Mouse (Mus musculus) midbrain, embryonic 14.5 days (tissue): ENCODE data around the gene Hipk4. TPM values are rescaled to one million over a fixed set of nuclear protein-coding genes. Genes with fewer than 3 reads are reported as not detected.

ENCODE experiments used
- ATAC-seq: fragments of 200-750 bp; cut with Nextera tagmentation; 2 replicates; pipeline ENCODE4 v1.8.0; 2017; ENCODE audit warnings: moderate number of reproducible peaks, moderate library complexity; ENCODE audit not compliant: low FRiP score, low TSS enrichment
- DNase-seq: peaks from one replicate; pipeline ENCODE4 v3.0.0-alpha.2; 2015
- H3K27ac ChIP-seq: fragments of 300-500 bp; sonication (generic); replicated peaks from 2 replicates; pipeline ENCODE4 v1.5.1; 2014; ENCODE audit warnings: mild to moderate bottlenecking, low read depth, low read length, moderate library complexity
- H3K27me3 ChIP-seq: fragments of 300-500 bp; sonication (generic); 2 replicates; pipeline ENCODE4 v1.6.1; 2014; ENCODE audit warnings: low read length, control low read depth, mixed read lengths; ENCODE audit not compliant: control insufficient read depth, insufficient read depth
- H3K36me3 ChIP-seq: fragments of 300-500 bp; sonication (generic); 2 replicates; pipeline ENCODE4 v1.6.1; 2014; ENCODE audit warnings: low read length, control low read depth; ENCODE audit not compliant: control insufficient read depth, insufficient read depth
- H3K4me1 ChIP-seq: fragments of 300-500 bp; sonication (generic); 2 replicates; pipeline ENCODE4 v1.6.1; 2014; ENCODE audit warnings: mild to moderate bottlenecking, antibody characterized with exemption, low read length, control low read depth; ENCODE audit not compliant: control insufficient read depth, insufficient read depth
- H3K4me2 ChIP-seq: fragments of 300-500 bp; sonication (generic); 2 replicates; pipeline ENCODE4 v1.6.1; 2014; ENCODE audit warnings: mild to moderate bottlenecking, low read length, moderate library complexity
- H3K4me3 ChIP-seq: fragments of 300-500 bp; sonication (generic); replicated peaks from 2 replicates; pipeline ENCODE4 v1.5.1; 2014; ENCODE audit warnings: low read depth, low read length
- H3K9ac ChIP-seq: fragments of 300-500 bp; sonication (generic); replicated peaks from 2 replicates; pipeline ENCODE4 v1.6.1; 2014; ENCODE audit warnings: mild to moderate bottlenecking, low read length, moderate library complexity
- H3K9me3 ChIP-seq: fragments of 300-500 bp; sonication (generic); 2 replicates; pipeline ENCODE4 v1.6.1; 2016; ENCODE audit warnings: low read length, control low read depth, mixed read lengths; ENCODE audit not compliant: control insufficient read depth
- WGBS: fragments of 180-500 bp; shearing (Covaris S2); extraction: QIAGEN DNeasy Blood & Tissue Kit; methylation state at CpG from one replicate; pipeline ENCODE4 v1.1.7; 2014; 5-methylcytosine and 5-hydroxymethylcytosine counted together
- polyA plus RNA-seq: library from polyadenylated mRNA; unstranded; fragments of >200 nt; fragmentation: Nextera tagmentation; extraction: Ambion mirVana; gene quantifications from 2 replicates; pipeline ENCODE4 v1.2.1, GENCODE M21; 2014

Gene Hipk4
- polyA plus RNA-seq, 1 experiment from 2014 or later = 0.43 TPM

DNA sequence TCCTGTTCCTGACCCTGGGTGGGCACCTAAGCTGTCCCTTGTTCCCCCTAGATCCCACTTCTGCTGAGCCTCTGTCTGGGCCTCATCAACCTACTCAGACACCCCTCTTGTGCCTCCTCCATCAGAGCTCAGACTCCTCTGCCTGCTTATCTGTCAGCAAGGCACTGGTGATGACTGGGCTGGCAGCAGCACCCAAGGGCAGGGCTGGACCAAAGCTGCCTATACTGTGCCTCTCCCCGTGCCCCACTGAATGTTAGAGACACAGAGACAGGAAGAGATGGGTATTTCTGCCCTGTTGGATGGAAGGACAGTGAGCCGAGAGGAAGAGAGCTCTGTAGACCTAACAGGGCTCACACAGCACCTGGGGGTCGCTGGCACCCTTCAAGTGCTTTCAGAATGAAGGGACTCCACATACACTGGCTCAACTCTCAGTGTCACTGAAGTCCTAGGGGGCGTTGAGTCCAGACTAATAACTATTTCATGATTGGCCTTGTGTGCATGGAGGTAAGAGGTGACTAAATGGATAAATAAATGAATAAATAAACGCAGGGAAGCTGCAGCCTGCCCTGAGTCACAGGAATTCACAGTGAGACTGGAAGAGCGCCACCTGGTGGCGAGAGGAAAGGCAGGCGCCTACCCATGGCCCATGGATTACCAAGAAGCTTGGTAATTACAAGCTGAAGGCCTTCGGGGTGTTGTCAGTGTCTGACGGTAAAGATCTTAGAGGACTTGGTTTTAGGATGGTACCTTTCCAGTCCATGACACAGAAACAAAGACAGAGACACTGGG lies 3.2 kb downstream of the Hipk4 start:
- DNase-seq = peak; percentile 95
- no peaks in the 10 kb centered on the region for H3K4me1 ChIP-seq
- H3K9ac ChIP-seq = no peak overlapping the region
- H3K9me3 ChIP-seq = no peaks in the 10 kb centered on the region
- no peak overlapping the region for H3K4me3 ChIP-seq
- ATAC-seq = peak; percentile 47; the same call in 1 of the 2 replicates
- H3K36me3 ChIP-seq = peaks cover 12% of the 10 kb centered on the region; the same call in 1 of the 2 replicates
- H3K27me3 ChIP-seq = no peaks in the 10 kb centered on the region
- 26% methylated on average over 10 of the region's 10 CpGs for WGBS
- no peak overlapping the region for H3K4me2 ChIP-seq
- H3K27ac ChIP-seq = no peak overlapping the region

DNA sequence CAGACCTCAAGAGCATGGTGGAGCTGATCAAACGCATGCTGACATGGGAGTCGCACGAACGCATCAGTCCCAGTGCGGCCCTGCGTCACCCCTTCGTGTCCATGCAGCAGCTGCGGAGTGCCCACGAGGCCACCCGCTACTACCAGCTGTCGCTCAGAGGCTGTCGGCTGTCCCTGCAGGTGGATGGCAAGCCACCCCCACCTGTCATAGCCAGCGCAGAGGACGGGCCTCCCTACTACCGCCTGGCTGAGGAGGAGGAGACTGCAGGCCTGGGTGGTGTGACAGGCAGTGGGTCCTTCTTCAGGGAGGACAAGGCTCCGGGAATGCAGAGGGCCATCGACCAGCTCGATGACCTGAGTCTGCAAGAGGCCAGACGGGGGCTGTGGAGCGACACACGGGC lies 6.0 kb downstream of the Hipk4 start:
- no peak overlapping the region for H3K4me2 ChIP-seq

DNA sequence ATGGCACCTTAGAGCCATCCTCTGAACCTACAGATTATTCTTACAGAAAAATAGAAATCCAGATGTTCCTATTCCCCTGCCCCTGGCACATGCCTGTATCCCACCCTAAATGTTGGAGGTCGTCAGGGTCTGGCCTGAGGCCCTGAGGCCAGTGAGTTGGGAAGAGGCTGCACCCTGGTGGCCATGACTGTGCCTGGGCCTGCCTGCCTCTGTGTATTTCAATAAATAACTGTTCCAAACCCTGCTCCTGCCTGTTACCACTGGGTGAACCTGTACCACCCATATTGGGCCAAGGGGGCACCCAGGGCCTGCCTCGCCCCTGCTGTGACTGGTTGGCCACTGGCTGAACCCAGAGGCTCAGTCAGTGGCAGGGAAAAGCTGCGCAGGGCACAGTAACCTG lies 7.9 kb downstream of the Hipk4 start:
- H3K4me3 ChIP-seq = no peak overlapping the region
- H3K9ac ChIP-seq = no peak overlapping the region
- WGBS = 73% methylated on average over 3 of the region's 3 CpGs
- DNase-seq (no peak), ATAC-seq (no peak)
- H3K27me3 ChIP-seq = no peaks in the 10 kb centered on the region
- no peaks in the 10 kb centered on the region for H3K9me3 ChIP-seq
- no peak overlapping the region for H3K27ac ChIP-seq
- H3K4me1 ChIP-seq = no peaks in the 10 kb centered on the region
- H3K4me2 ChIP-seq = no peak overlapping the region
- H3K36me3 ChIP-seq = peaks cover 53% of the 10 kb centered on the region

More for the DNA sequence above, 6.0 kb downstream of the Hipk4 start:
- H3K4me3 ChIP-seq = no peak overlapping the region
- DNase-seq (no peak), ATAC-seq (no peak)
- no peaks in the 10 kb centered on the region for H3K4me1 ChIP-seq
- no peak overlapping the region for H3K27ac ChIP-seq
- H3K36me3 ChIP-seq = peaks cover 37% of the 10 kb centered on the region
- no peaks in the 10 kb centered on the region for H3K27me3 ChIP-seq
- H3K9me3 ChIP-seq = no peaks in the 10 kb centered on the region
- WGBS = 85% methylated on average over 21 of the region's 21 CpGs
- H3K9ac ChIP-seq = no peak overlapping the region

DNA sequence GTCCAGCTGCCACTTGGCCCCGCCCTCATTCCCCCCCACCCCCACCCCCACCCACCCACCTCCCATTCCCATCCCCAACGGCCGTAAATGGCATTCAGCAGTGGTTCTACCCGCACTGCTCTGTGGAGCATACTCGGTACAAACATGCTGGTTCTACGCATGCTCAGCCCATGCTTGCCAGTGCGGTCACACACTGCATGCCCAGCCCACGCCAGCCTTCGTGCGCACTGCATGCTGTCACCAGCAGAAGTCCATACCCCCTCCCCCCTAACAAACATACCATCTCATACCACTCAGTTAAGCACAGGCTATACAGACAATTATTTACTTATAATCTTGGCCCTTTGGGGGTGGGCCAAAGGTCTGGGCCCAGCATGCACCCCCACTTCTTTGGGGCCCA lies 8.6 kb downstream of the Hipk4 start:
- ATAC-seq (no peak), DNase-seq (no peak)
- no peaks in the 10 kb centered on the region for H3K4me1 ChIP-seq
- H3K27ac ChIP-seq = no peak overlapping the region
- 92% methylated on average over 10 of the region's 10 CpGs for WGBS
- no peak overlapping the region for H3K9ac ChIP-seq
- peaks cover 61% of the 10 kb centered on the region for H3K36me3 ChIP-seq
- H3K27me3 ChIP-seq = no peaks in the 10 kb centered on the region
- H3K4me3 ChIP-seq = no peak overlapping the region
- no peaks in the 10 kb centered on the region for H3K9me3 ChIP-seq
- no peak overlapping the region for H3K4me2 ChIP-seq

DNA sequence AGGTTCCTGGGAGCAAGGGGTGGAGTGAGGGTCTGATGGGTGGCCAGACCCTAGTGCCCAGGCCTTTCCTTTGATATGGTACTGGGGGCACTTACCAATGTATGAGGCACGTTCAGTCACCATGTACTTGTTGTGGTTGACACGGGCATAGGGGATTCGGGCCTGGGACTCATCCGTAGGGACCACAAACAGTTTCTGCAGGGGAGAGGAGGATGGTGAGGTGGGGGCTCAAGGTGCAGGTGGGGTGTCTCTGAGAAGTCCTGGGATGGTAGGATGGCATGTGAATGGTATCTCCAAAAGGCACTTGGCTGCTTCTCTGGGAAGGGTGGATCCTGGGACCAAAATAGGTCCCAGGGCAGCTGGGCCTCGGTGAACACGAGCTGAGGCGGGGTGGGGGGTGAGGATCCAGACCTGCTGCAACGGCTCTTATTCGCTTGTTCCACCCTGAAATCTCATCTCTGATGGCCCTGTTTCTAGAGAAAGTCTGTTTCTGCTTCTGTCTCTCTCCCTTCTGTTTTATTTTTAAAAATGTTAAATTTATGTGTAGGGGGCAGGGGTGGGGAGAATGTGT lies 9.5 kb downstream of the Hipk4 start:
- WGBS = 89% methylated on average over 9 of the region's 9 CpGs
- H3K27ac ChIP-seq = no peak overlapping the region
- DNase-seq (no peak), ATAC-seq (no peak)
- no peaks in the 10 kb centered on the region for H3K27me3 ChIP-seq
- peaks cover 69% of the 10 kb centered on the region for H3K36me3 ChIP-seq
- no peaks in the 10 kb centered on the region for H3K4me1 ChIP-seq
- no peak overlapping the region for H3K4me2 ChIP-seq
- no peaks in the 10 kb centered on the region for H3K9me3 ChIP-seq
- no peak overlapping the region for H3K9ac ChIP-seq
- H3K4me3 ChIP-seq = no peak overlapping the region

DNA sequence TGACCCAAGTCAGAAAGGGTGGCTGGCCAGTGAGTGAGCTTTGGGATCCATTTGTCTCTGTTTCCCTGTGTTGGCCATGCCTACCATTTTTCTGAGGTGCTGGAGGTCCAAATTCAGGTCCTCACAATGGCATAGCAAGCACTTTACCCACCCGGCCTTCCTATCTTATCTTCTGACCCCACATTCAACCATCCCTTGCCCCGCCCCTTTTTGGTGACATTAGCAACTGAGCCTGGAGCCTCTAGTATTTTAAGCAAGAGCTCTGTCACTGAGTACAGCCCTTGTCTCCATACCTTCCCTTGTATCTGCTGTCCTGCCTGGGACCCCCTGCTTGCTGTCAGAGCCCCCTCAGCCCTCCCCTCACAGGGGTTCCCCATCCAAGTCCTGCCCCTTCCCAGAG lies 12.3 kb downstream of the Hipk4 start:
- Histone ChIP-seq H3K4me2 (no peak overlapping the region), H3K36me3 (peaks cover 82% of the 10 kb centered on the region), H3K9ac (no peak overlapping the region), H3K4me1 (no peaks in the 10 kb centered on the region), H3K9me3 (no peaks in the 10 kb centered on the region), H3K27me3 (no peaks in the 10 kb centered on the region), H3K27ac (no peak overlapping the region), H3K4me3 (no peak overlapping the region)
- no peak for ATAC-seq
- whole genome bisulfite sequencing = 90% methylated on average over 2 of the region's 2 CpGs
- DNase-seq = no peak

DNA sequence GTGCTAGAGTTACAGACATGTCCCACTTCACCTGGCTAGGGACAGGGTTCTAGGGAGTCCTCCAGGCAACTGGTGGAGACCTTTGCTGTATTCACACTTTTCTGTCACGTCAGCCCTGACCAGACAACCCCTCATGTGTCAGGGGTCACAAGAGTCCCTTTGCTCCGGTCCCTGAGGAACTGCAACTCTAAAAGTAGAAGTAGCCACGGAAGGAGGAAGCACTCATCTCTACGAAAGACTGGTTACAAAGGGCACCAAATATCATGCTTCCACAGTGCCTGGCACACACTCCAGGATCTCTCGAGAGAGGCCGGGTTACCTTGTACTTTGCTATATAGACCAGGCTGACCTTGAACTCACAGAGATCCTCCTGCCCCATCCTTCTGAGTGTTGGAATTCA lies 13.6 kb downstream of the Hipk4 start:
- DNase-seq (no peak), ATAC-seq (no peak)
- Histone ChIP-seq H3K27ac (no peak overlapping the region), H3K36me3 (peaks cover 84% of the 10 kb centered on the region), H3K9me3 (no peaks in the 10 kb centered on the region), H3K4me1 (peaks cover 6% of the 10 kb centered on the region), H3K27me3 (no peaks in the 10 kb centered on the region), H3K9ac (no peak overlapping the region), H3K4me3 (no peak overlapping the region), H3K4me2 (no peak overlapping the region)
- 91% methylated on average over 6 of the region's 6 CpGs for WGBS

DNA sequence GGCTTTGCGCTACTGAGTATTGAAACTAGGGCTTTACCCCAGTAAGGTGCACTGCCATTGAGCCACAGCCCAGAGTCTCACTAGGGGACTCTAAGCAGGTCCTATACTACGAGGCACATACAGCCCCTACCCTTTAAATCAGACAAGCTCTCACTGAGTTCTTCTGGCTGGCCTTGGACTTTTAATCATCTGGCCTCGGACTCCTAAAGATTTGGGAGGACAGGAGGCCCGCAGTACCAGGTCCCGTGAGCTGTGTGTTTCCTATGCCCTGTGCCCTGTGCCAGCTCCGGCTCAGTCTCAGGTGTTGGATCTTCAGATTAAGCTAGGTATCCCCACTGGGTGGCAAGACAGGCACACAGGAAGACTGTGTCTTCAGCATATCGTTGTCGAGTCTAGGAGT lies 14.9 kb downstream of the Hipk4 start:
- Histone ChIP-seq H3K9ac (no peak overlapping the region), H3K4me2 (no peak overlapping the region), H3K4me1 (peaks cover 14% of the 10 kb centered on the region), H3K4me3 (no peak overlapping the region), H3K9me3 (no peaks in the 10 kb centered on the region), H3K36me3 (peaks cover 70% of the 10 kb centered on the region), H3K27me3 (no peaks in the 10 kb centered on the region), H3K27ac (no peak overlapping the region)
- ATAC-seq = no peak
- DNase-seq = no peak
- WGBS = 94% methylated on average over 8 of the region's 8 CpGs

DNA sequence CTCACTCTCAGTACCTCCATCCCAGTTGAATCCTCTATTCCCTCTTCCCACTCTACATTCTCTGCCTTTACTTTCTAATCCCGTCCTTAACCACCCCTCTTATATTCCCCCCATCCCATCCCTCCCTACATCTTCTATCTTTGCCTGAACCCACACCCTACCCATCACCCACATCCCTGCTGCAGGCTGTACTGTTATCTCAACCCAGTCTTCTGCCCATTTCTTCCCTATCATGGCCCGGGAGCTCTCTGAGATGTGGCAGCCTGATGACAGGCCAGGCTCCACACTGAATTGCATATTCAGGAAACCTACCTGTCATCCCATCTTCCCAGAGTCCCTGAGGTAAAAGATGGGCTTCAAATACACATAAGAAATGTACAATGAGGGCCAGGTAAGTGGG lies 15.7 kb downstream of the Hipk4 start:
- Histone ChIP-seq H3K9me3 (no peaks in the 10 kb centered on the region), H3K27ac (no peak overlapping the region), H3K4me1 (peaks cover 14% of the 10 kb centered on the region), H3K4me2 (no peak overlapping the region), H3K9ac (no peak overlapping the region), H3K4me3 (no peak overlapping the region), H3K36me3 (peaks cover 62% of the 10 kb centered on the region), H3K27me3 (no peaks in the 10 kb centered on the region)
- no peak for ATAC-seq
- WGBS = 92% methylated on average over 2 of the region's 2 CpGs
- DNase-seq = no peak
